Mouse (Mus musculus) lung, adult 2 months (tissue): ENCODE results near the gene Gstz1. TPM values are rescaled to one million over a fixed set of nuclear protein-coding genes. Genes with fewer than 3 reads are reported as not detected.
"Not testable (repeated sequence)": the region's sequence is repeated elsewhere in the genome, so short reads cannot be mapped to it uniquely, and the experiment has no call there.

ENCODE experiments used
- DNase-seq: peaks from one replicate; pipeline ENCODE4 v3.0.0; 2022
- H3K4me1 ChIP-seq: fragments of 200-500 bp; 2 replicates; pipeline ENCODE4 v1.6.1; 2011; ENCODE audit warnings: low read length; ENCODE audit not compliant: control insufficient read depth, insufficient read depth
- H3K4me3 ChIP-seq: fragments of 200-500 bp; replicated peaks from 2 replicates; pipeline ENCODE3; 2011; ENCODE audit warnings: low read depth, mild to moderate bottlenecking, control low read depth, low read length; ENCODE audit errors: extremely low read depth
- CTCF ChIP-seq: fragments of 200-500 bp; IDR thresholded peaks from 2 replicates; pipeline ENCODE4 v1.5.1; 2011; ENCODE audit warnings: mild to moderate bottlenecking, low read length, control low read depth; ENCODE audit not compliant: insufficient read depth
- POLR2A ChIP-seq: fragments of 200-500 bp; IDR thresholded peaks from 2 replicates; pipeline ENCODE4 v1.6.1; 2011; ENCODE audit warnings: low read depth, mild to moderate bottlenecking, control low read depth, low read length, borderline replicate concordance; ENCODE audit errors: extremely low read depth
- WGBS: fragments of 180-500 bp; shearing (Covaris S2); methylation state at CpG from one replicate; pipeline ENCODE4 v1.1.7; 2018; 5-methylcytosine and 5-hydroxymethylcytosine counted together
- polyA plus RNA-seq: library from polyadenylated mRNA; depleted of rRNA; stranded (reverse); fragments of >200 nt; gene quantifications from 2 replicates; pipeline ENCODE4 v1.2.3, GENCODE M21; 2012

Gene Gstz1
- polyA plus RNA-seq, 1 experiment, result 69.7 TPM

GRCm38 (mm10) chr12:87148136-87148535 lies 1.2 kb downstream of the Gstz1 start:
- peak overlapping the region; percentile 98 for H3K4me3 ChIP-seq
- 11% methylated on average over 15 of the region's 15 CpGs for WGBS
- TF ChIP-seq POLR2A, result no peak
- TF ChIP-seq CTCF, result no peak
- no peak for DNase-seq
- H3K4me1 ChIP-seq, result no peaks in the 10 kb centered on the region

GRCm38 (mm10) chr12:87149471-87149870 lies 2.5 kb downstream of the Gstz1 start:
- no peaks in the 10 kb centered on the region for H3K4me1 ChIP-seq
- no peak overlapping the region for H3K4me3 ChIP-seq
- no peak for TF ChIP-seq POLR2A
- no peak for TF ChIP-seq CTCF
- DNase-seq, result no peak
- WGBS, result over 99% methylated on average over 5 of the region's 5 CpGs

GRCm38 (mm10) chr12:87154448-87154847 lies 7.5 kb downstream of the Gstz1 start:
- 61% methylated on average over 4 of the region's 4 CpGs for WGBS
- not testable (repeated sequence) for H3K4me3 ChIP-seq, H3K4me1 ChIP-seq
- DNase-seq, result peak; percentile 36

GRCm38 (mm10) chr12:87157361-87157760 lies 10.4 kb downstream of the Gstz1 start:
- peak overlapping the region; percentile 39 for H3K4me3 ChIP-seq
- no peaks in the 10 kb centered on the region for H3K4me1 ChIP-seq
- WGBS, result 41% methylated on average over 4 of the region's 4 CpGs
- TF ChIP-seq CTCF, result no peak
- no peak for TF ChIP-seq POLR2A
- peak; percentile 49 for DNase-seq

- DNase-seq, result peak; percentile 41
- WGBS, result 50% methylated on average over 7 of the region's 7 CpGs
- Histone ChIP-seq H3K4me3 (peak overlapping the region; percentile 6), H3K4me1 (no peaks in the 10 kb centered on the region)
- no peak for TF ChIP-seq POLR2A
- no peak for TF ChIP-seq CTCF
These were observed 11.1 kb downstream of the Gstz1 start for GRCm38 (mm10) chr12:87158099-87158498.

GRCm38 (mm10) chr12:87160310-87160709 lies 13.3 kb downstream of the Gstz1 start:
- Histone ChIP-seq H3K4me1 (no peaks in the 10 kb centered on the region), H3K4me3 (no peak overlapping the region)
- TF ChIP-seq CTCF, result no peak
- TF ChIP-seq POLR2A, result peak; percentile 11; the same call in 1 of the 2 replicates
- WGBS, result 63% methylated on average over 1 of the region's 1 CpGs
- no peak for DNase-seq

GRCm38 (mm10) chr12:87160815-87161214 lies 13.8 kb downstream of the Gstz1 start:
- 91% methylated on average over 5 of the region's 5 CpGs for WGBS
- Histone ChIP-seq H3K4me3 (no peak overlapping the region), H3K4me1 (no peaks in the 10 kb centered on the region)
- TF ChIP-seq POLR2A (no peak), CTCF (no peak)
- DNase-seq, result no peak

- H3K4me1 ChIP-seq, result no peaks in the 10 kb centered on the region
- no peak for DNase-seq
- WGBS, result 76% methylated on average over 4 of the region's 4 CpGs
- TF ChIP-seq CTCF, result no peak
- TF ChIP-seq POLR2A, result no peak
- no peak overlapping the region for H3K4me3 ChIP-seq
These were observed 28.4 kb downstream of the Gstz1 start for GRCm38 (mm10) chr12:87175194-87175946.

- no peaks in the 10 kb centered on the region for H3K4me1 ChIP-seq
- TF ChIP-seq POLR2A (no peak), CTCF (no peak)
- no peak for DNase-seq
- no peak overlapping the region for H3K4me3 ChIP-seq
- 96% methylated on average over 4 of the region's 4 CpGs for WGBS
These were observed 30.7 kb downstream of the Gstz1 start for GRCm38 (mm10) chr12:87177631-87178030.

GRCm38 (mm10) chr12:87193008-87193407 lies 46.0 kb downstream of the Gstz1 start:
- no peak for DNase-seq
- H3K4me1 ChIP-seq, result no peaks in the 10 kb centered on the region
- no peak for TF ChIP-seq CTCF
- no peak for TF ChIP-seq POLR2A
- WGBS, result 79% methylated on average over 3 of the region's 3 CpGs
- no peak overlapping the region for H3K4me3 ChIP-seq

GRCm38 (mm10) chr12:87195069-87195468 lies 48.1 kb downstream of the Gstz1 start:
- 44% methylated on average over 1 of the region's 1 CpGs for WGBS
- Histone ChIP-seq H3K4me3 (no peak overlapping the region), H3K4me1 (0 out of 2 replicates have a peak, but pooled peaks cover 4% of the 10 kb centered on the region)
- TF ChIP-seq POLR2A (no peak), CTCF (no peak)
- no peak for DNase-seq
